Mouse (Mus musculus) heart, adult 2 months (tissue): ENCODE measurements around the gene Gpr156.

ENCODE experiments used
- CTCF ChIP-seq: fragments of 200-600 bp; IDR thresholded peaks from 2 replicates; pipeline ENCODE4 v1.8.1; 2022; ENCODE audit warnings: antibody characterized with exemption, mild to moderate bottlenecking, moderate library complexity
- EP300 ChIP-seq: fragments of 200-500 bp; IDR thresholded peaks from 2 replicates; pipeline ENCODE4 v1.6.1; 2011; ENCODE audit warnings: low read depth, low read length, control low read depth; ENCODE audit not compliant: insufficient read depth
- POLR2A ChIP-seq: fragments of 200-500 bp; IDR thresholded peaks from 2 replicates; pipeline ENCODE4 v1.6.1; 2011; ENCODE audit warnings: mild to moderate bottlenecking, low read depth, low read length, control low read depth; ENCODE audit not compliant: insufficient read depth

DNA sequence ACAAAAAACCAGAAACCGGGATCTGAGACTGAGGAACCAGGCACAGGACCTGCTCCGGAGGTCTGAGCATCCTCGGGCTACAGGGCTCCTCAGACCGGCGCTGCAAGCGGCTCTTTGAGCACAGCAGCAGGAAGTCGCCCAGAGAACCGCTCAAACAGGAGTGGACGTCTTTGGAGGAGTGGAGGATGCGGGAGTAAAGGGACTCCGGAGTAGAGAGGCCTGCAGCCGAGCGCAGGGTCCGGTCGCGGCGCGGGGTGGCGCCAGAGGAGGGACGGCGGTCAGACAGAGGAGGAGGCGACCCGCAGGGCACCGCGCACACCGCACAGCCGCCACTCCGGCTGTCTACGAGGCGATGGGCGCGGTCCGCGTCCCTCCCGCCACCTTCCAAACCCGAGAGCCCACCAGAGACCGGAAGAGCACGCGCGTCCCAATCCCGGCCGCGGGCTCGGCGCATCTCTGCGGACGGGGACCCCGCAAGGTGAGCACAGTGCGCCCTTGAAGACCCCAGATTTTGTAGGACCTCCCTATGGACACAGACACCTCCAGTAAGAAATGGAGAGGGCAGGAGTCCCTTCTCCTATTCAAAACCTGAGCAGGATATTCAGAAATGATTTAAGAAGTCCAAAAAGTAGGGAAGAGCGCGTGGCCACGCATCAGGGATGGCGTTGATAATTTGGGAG, at the start of gene Gpr156:
- TF ChIP-seq POLR2A (no peak), CTCF (peak; percentile 60), EP300 (no peak)
